Mouse (Mus musculus): Measurements from ENCODE around the gene Pkd2l1.

Pkd2l1 gene

GRCm38 (mm10) chr19:44192342-44192741 is at the start of gene Pkd2l1:
Gene Pkd2l1 (minus strand): TSS chr19:44192442.
- no peak for DNase-seq (ENCODE audit: low spot score in 2 of 2)

- DNase-seq (ENCODE audit: low spot score in 2 of 2): no peak
Measured at GRCm38 (mm10) chr19:44238906-44239305, 46.7 kb upstream of the Pkd2l1 start.

GRCm38 (mm10) chr19:44237471-44238006 is 45.3 kb upstream of the Pkd2l1 start:
- DNase-seq (ENCODE audit: low spot score in 2 of 2): no peak

GRCm38 (mm10) chr19:44231608-44232151 is 39.4 kb upstream of the Pkd2l1 start:
- no peak for DNase-seq (ENCODE audit: low spot score in 2 of 2)

- DNase-seq (ENCODE audit: low spot score in 2 of 2): no peak
Measured at GRCm38 (mm10) chr19:44230212-44230611, 38.0 kb upstream of the Pkd2l1 start.

GRCm38 (mm10) chr19:44229776-44230175 is 37.5 kb upstream of the Pkd2l1 start:
- DNase-seq (ENCODE audit: low spot score in 2 of 2): no peak

- no peak for DNase-seq (ENCODE audit: low spot score in 2 of 2)
Measured at GRCm38 (mm10) chr19:44225728-44226127, 33.5 kb upstream of the Pkd2l1 start.

- DNase-seq (ENCODE audit: low spot score in 2 of 2): no peak
Measured at GRCm38 (mm10) chr19:44217958-44218525, 25.8 kb upstream of the Pkd2l1 start.

GRCm38 (mm10) chr19:44215255-44215654 is 23.0 kb upstream of the Pkd2l1 start:
- no peak for DNase-seq (ENCODE audit: low spot score in 2 of 2)

GRCm38 (mm10) chr19:44207079-44207478 is 14.8 kb upstream of the Pkd2l1 start:
- DNase-seq (ENCODE audit: low spot score in 2 of 2): no peak

- no peak for DNase-seq (ENCODE audit: low spot score in 2 of 2)
Measured at GRCm38 (mm10) chr19:44203015-44203564, 10.8 kb upstream of the Pkd2l1 start, which contains the start of gene Scd3. Gene Scd3 (plus strand): TSS chr19:44203269.

- no peak for DNase-seq (ENCODE audit: low spot score in 2 of 2)
Measured at GRCm38 (mm10) chr19:44198964-44199363, 6.7 kb upstream of the Pkd2l1 start.

- no peak for DNase-seq (ENCODE audit: low spot score in 2 of 2)
Measured at GRCm38 (mm10) chr19:44198494-44198893, 6.3 kb upstream of the Pkd2l1 start.

GRCm38 (mm10) chr19:44197053-44197852 is 5.0 kb upstream of the Pkd2l1 start:
- DNase-seq (ENCODE audit: low spot score in 2 of 2): no peak

- peak; percentile 56 to 78 for DNase-seq (ENCODE audit: low spot score in 2 of 2)
Measured at GRCm38 (mm10) chr19:44195138-44195537, 2.9 kb upstream of the Pkd2l1 start.

- DNase-seq (ENCODE audit: low spot score in 2 of 2): no peak
Measured at GRCm38 (mm10) chr19:44193906-44194305, 1.7 kb upstream of the Pkd2l1 start.

GRCm38 (mm10) chr19:44189056-44189455 is 3.2 kb downstream of the Pkd2l1 start:
- no peak for DNase-seq (ENCODE audit: low spot score in 2 of 2)

- DNase-seq (ENCODE audit: low spot score in 2 of 2): no peak
Measured at GRCm38 (mm10) chr19:44183968-44184367, 8.3 kb downstream of the Pkd2l1 start.

- DNase-seq (ENCODE audit: low spot score in 2 of 2): no peak
Measured at GRCm38 (mm10) chr19:44180502-44180901, 11.7 kb downstream of the Pkd2l1 start.

GRCm38 (mm10) chr19:44176741-44177140 is 15.5 kb downstream of the Pkd2l1 start:
- DNase-seq (ENCODE audit: low spot score in 2 of 2): no peak

GRCm38 (mm10) chr19:44174835-44175234 is 17.4 kb downstream of the Pkd2l1 start:
- DNase-seq (ENCODE audit: low spot score in 2 of 2): no peak

GRCm38 (mm10) chr19:44161515-44161914 is 30.7 kb downstream of the Pkd2l1 start:
- no peak for DNase-seq (ENCODE audit: low spot score in 2 of 2)
